Mouse (Mus musculus): ENCODE results near the gene Ncs1. TPM values are rescaled to one million over a fixed set of nuclear protein-coding genes. Genes with fewer than 3 reads are reported as not detected.

The Ncs1 gene
- polyA plus RNA-seq, 1 experiment from 2014 or later: 95.5 TPM

- Histone ChIP-seq H3K27me3 (ENCODE audit: control insufficient read depth, insufficient read depth, low read length) (no peaks in the 10 kb centered on the region), H3K4me3 (ENCODE audit: low read depth, low read length) (no peak overlapping the region), H3K27ac (ENCODE audit: low read depth, low read length) (no peak overlapping the region), H3K9ac (ENCODE audit: low read length) (no peak overlapping the region), H3K4me2 (ENCODE audit: low read depth) (no peak overlapping the region), H3K4me1 (ENCODE audit: control insufficient read depth, insufficient read depth, low read length) (peaks cover 48% of the 10 kb centered on the region), H3K36me3 (ENCODE audit: control insufficient read depth, insufficient read depth, low read length) (no peaks in the 10 kb centered on the region), H3K9me3 (ENCODE audit: control insufficient read depth, low read length) (no peaks in the 10 kb centered on the region)
- 89% methylated on average over 8 of the region's 8 CpGs for WGBS
- ATAC-seq (ENCODE audit: insufficient read depth, low FRiP score, low TSS enrichment): no peak
- no peak for DNase-seq (ENCODE audit: low spot score)
These were observed 14.9 kb downstream of the Ncs1 start for GRCm38 (mm10) chr2:31260549-31260948.

- Histone ChIP-seq H3K4me2 (ENCODE audit: low read depth) (no peak overlapping the region), H3K27ac (ENCODE audit: low read depth, low read length) (no peak overlapping the region), H3K4me1 (ENCODE audit: control insufficient read depth, insufficient read depth, low read length) (peaks cover 35% of the 10 kb centered on the region), H3K9me3 (ENCODE audit: control insufficient read depth, low read length) (no peaks in the 10 kb centered on the region), H3K36me3 (ENCODE audit: control insufficient read depth, insufficient read depth, low read length) (no peaks in the 10 kb centered on the region), H3K9ac (ENCODE audit: low read length) (no peak overlapping the region), H3K4me3 (ENCODE audit: low read depth, low read length) (no peak overlapping the region), H3K27me3 (ENCODE audit: control insufficient read depth, insufficient read depth, low read length) (no peaks in the 10 kb centered on the region)
- 66% methylated on average over 8 of the region's 8 CpGs for WGBS
- ATAC-seq (ENCODE audit: insufficient read depth, low FRiP score, low TSS enrichment) (no peak), DNase-seq (ENCODE audit: low spot score) (no peak)
These were observed 17.4 kb downstream of the Ncs1 start for GRCm38 (mm10) chr2:31263039-31263461.

GRCm38 (mm10) chr2:31263746-31264378, 18.2 kb downstream of the Ncs1 start:
- no peaks in the 10 kb centered on the region for H3K9me3 ChIP-seq (ENCODE audit: control insufficient read depth, low read length)
- no peak for DNase-seq (ENCODE audit: low spot score)
- H3K9ac ChIP-seq (ENCODE audit: low read length): no peak overlapping the region
- H3K27me3 ChIP-seq (ENCODE audit: control insufficient read depth, insufficient read depth, low read length): no peaks in the 10 kb centered on the region
- no peak overlapping the region for H3K4me3 ChIP-seq (ENCODE audit: low read depth, low read length)
- H3K4me1 ChIP-seq (ENCODE audit: control insufficient read depth, insufficient read depth, low read length): peaks cover 37% of the 10 kb centered on the region
- no peak overlapping the region for H3K4me2 ChIP-seq (ENCODE audit: low read depth)
- WGBS: 61% methylated on average over 10 of the region's 10 CpGs
- H3K36me3 ChIP-seq (ENCODE audit: control insufficient read depth, insufficient read depth, low read length): no peaks in the 10 kb centered on the region
- H3K27ac ChIP-seq (ENCODE audit: low read depth, low read length): peak overlapping the region; percentile 44; the same call in 1 of the 2 replicates
- ATAC-seq (ENCODE audit: insufficient read depth, low FRiP score, low TSS enrichment): no peak

DNA sequence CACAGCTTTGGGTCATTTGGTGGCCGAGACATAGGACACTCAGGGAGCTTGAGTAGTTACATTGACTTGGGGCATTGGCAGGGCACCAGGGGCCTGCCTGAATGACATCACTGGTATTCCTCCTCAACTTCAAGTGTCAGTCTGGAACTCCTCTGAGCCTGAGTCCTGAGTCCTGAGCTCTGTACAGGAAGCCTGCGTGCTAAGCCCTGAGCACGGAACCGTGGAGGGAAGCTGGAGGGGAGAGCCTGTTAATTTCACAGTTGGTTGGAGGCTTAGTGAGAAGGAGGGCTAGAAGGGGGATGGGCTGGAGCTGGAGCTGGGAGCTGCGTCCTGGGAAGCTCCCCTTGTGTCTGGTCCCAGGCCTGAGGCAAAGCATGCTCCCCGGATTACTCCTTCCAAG, 21.8 kb downstream of the Ncs1 start:
- H3K9ac ChIP-seq (ENCODE audit: low read length): no peak overlapping the region
- DNase-seq (ENCODE audit: low spot score) (peak; percentile 41), ATAC-seq (ENCODE audit: insufficient read depth, low FRiP score, low TSS enrichment) (peak; percentile 27; the same call in 1 of the 2 replicates)
- no peaks in the 10 kb centered on the region for H3K36me3 ChIP-seq (ENCODE audit: control insufficient read depth, insufficient read depth, low read length)
- 44% methylated on average over 6 of the region's 6 CpGs for WGBS
- H3K4me3 ChIP-seq (ENCODE audit: low read depth, low read length): no peak overlapping the region
- H3K27ac ChIP-seq (ENCODE audit: low read depth, low read length): peak overlapping the region; percentile 20; the same call in 1 of the 2 replicates
- H3K27me3 ChIP-seq (ENCODE audit: control insufficient read depth, insufficient read depth, low read length): no peaks in the 10 kb centered on the region
- H3K4me2 ChIP-seq (ENCODE audit: low read depth): no peak overlapping the region
- peaks cover 35% of the 10 kb centered on the region for H3K4me1 ChIP-seq (ENCODE audit: control insufficient read depth, insufficient read depth, low read length)
- H3K9me3 ChIP-seq (ENCODE audit: control insufficient read depth, low read length): no peaks in the 10 kb centered on the region

DNA sequence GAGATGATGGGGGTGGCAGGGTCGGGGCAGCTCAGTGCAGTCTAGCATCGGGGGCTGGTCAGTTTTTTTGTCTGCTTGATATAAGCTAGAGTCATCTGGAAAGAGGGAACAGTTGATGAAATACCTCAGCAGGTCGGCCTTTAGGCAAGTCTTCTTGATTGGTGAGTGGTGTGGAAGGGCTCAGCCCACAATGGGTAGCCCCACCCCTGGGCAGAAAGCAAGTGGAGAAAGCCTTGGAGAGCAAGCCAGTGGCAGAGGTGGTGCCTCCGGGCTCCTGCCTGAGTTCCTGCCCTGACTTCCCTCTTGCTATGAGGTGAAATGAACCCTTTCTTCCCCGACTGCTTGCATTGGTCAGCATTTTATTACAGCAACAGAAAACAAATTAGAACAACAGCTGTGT, 23.0 kb downstream of the Ncs1 start:
- Histone ChIP-seq H3K4me1 (ENCODE audit: control insufficient read depth, insufficient read depth, low read length) (peaks cover 29% of the 10 kb centered on the region), H3K27ac (ENCODE audit: low read depth, low read length) (no peak overlapping the region), H3K9me3 (ENCODE audit: control insufficient read depth, low read length) (no peaks in the 10 kb centered on the region), H3K9ac (ENCODE audit: low read length) (no peak overlapping the region; the same call in 1 of the 2 replicates), H3K4me3 (ENCODE audit: low read depth, low read length) (no peak overlapping the region), H3K4me2 (ENCODE audit: low read depth) (no peak overlapping the region), H3K27me3 (ENCODE audit: control insufficient read depth, insufficient read depth, low read length) (no peaks in the 10 kb centered on the region), H3K36me3 (ENCODE audit: control insufficient read depth, insufficient read depth, low read length) (no peaks in the 10 kb centered on the region)
- WGBS: 44% methylated on average over 5 of the region's 5 CpGs
- DNase-seq (ENCODE audit: low spot score) (no peak), ATAC-seq (ENCODE audit: insufficient read depth, low FRiP score, low TSS enrichment) (no peak)

GRCm38 (mm10) chr2:31269188-31269587, 23.6 kb downstream of the Ncs1 start:
- H3K9me3 ChIP-seq (ENCODE audit: control insufficient read depth, low read length): no peaks in the 10 kb centered on the region
- no peak for ATAC-seq (ENCODE audit: insufficient read depth, low FRiP score, low TSS enrichment)
- 90% methylated on average over 6 of the region's 6 CpGs for WGBS

DNA sequence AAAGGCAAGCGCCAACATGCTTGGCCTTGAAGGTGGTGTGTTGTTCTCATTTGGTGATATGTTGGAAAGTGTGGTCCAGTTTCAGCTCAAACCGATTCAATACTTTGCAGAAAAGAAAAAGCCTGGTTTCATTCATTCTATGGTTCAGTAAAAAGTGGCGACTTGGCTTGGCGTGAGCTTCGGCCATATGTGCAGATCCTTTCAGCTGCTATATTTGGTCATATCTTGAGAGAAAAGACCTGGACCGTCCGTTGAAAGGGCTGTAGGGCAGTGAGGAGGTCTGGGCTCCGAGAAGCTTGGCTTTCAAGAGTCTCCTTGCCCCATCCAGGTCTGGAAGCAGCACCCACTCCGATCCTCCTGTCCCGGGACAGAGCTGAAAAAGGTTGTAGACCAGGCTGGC, 24.2 kb downstream of the Ncs1 start:
- Histone ChIP-seq H3K9me3 (ENCODE audit: control insufficient read depth, low read length) (no peaks in the 10 kb centered on the region), H3K4me1 (ENCODE audit: control insufficient read depth, insufficient read depth, low read length) (peaks cover 19% of the 10 kb centered on the region), H3K36me3 (ENCODE audit: control insufficient read depth, insufficient read depth, low read length) (no peaks in the 10 kb centered on the region), H3K27me3 (ENCODE audit: control insufficient read depth, insufficient read depth, low read length) (no peaks in the 10 kb centered on the region), H3K4me3 (ENCODE audit: low read depth, low read length) (no peak overlapping the region), H3K9ac (ENCODE audit: low read length) (no peak overlapping the region), H3K27ac (ENCODE audit: low read depth, low read length) (no peak overlapping the region), H3K4me2 (ENCODE audit: low read depth) (no peak overlapping the region)
- 94% methylated on average over 10 of the region's 10 CpGs for WGBS
- ATAC-seq (ENCODE audit: insufficient read depth, low FRiP score, low TSS enrichment) (no peak), DNase-seq (ENCODE audit: low spot score) (no peak)

More at GRCm38 (mm10) chr2:31269188-31269587, 23.6 kb downstream of the Ncs1 start:
- H3K4me3 ChIP-seq (ENCODE audit: low read depth, low read length): no peak overlapping the region
- no peak overlapping the region for H3K27ac ChIP-seq (ENCODE audit: low read depth, low read length)
- no peak overlapping the region; the same call in 1 of the 2 replicates for H3K9ac ChIP-seq (ENCODE audit: low read length)
- peaks cover 23% of the 10 kb centered on the region for H3K4me1 ChIP-seq (ENCODE audit: control insufficient read depth, insufficient read depth, low read length)
- H3K27me3 ChIP-seq (ENCODE audit: control insufficient read depth, insufficient read depth, low read length): no peaks in the 10 kb centered on the region
- DNase-seq (ENCODE audit: low spot score): no peak
- H3K4me2 ChIP-seq (ENCODE audit: low read depth): no peak overlapping the region
- no peaks in the 10 kb centered on the region for H3K36me3 ChIP-seq (ENCODE audit: control insufficient read depth, insufficient read depth, low read length)

- H3K27me3 ChIP-seq (ENCODE audit: control insufficient read depth, insufficient read depth, low read length): no peaks in the 10 kb centered on the region
- DNase-seq (ENCODE audit: low spot score): no peak
- no peak overlapping the region for H3K4me3 ChIP-seq (ENCODE audit: low read depth, low read length)
- no peak overlapping the region for H3K9ac ChIP-seq (ENCODE audit: low read length)
- H3K4me1 ChIP-seq (ENCODE audit: control insufficient read depth, insufficient read depth, low read length): peaks cover 15% of the 10 kb centered on the region
- H3K4me2 ChIP-seq (ENCODE audit: low read depth): no peak overlapping the region
- 96% methylated on average over 8 of the region's 8 CpGs for WGBS
- ATAC-seq (ENCODE audit: insufficient read depth, low FRiP score, low TSS enrichment): no peak
- no peak overlapping the region for H3K27ac ChIP-seq (ENCODE audit: low read depth, low read length)
- H3K9me3 ChIP-seq (ENCODE audit: control insufficient read depth, low read length): no peaks in the 10 kb centered on the region
- no peaks in the 10 kb centered on the region for H3K36me3 ChIP-seq (ENCODE audit: control insufficient read depth, insufficient read depth, low read length)
These were observed 24.8 kb downstream of the Ncs1 start for GRCm38 (mm10) chr2:31270470-31270869.

- DNase-seq (ENCODE audit: low spot score) (no peak), ATAC-seq (ENCODE audit: insufficient read depth, low FRiP score, low TSS enrichment) (no peak)
- peaks cover 15% of the 10 kb centered on the region for H3K4me1 ChIP-seq (ENCODE audit: control insufficient read depth, insufficient read depth, low read length)
- H3K27me3 ChIP-seq (ENCODE audit: control insufficient read depth, insufficient read depth, low read length): no peaks in the 10 kb centered on the region
- no peak overlapping the region for H3K9ac ChIP-seq (ENCODE audit: low read length)
- no peak overlapping the region for H3K4me2 ChIP-seq (ENCODE audit: low read depth)
- no peak overlapping the region for H3K4me3 ChIP-seq (ENCODE audit: low read depth, low read length)
- H3K27ac ChIP-seq (ENCODE audit: low read depth, low read length): no peak overlapping the region
- H3K9me3 ChIP-seq (ENCODE audit: control insufficient read depth, low read length): no peaks in the 10 kb centered on the region
- 84% methylated on average over 1 of the region's 1 CpGs for WGBS
- H3K36me3 ChIP-seq (ENCODE audit: control insufficient read depth, insufficient read depth, low read length): no peaks in the 10 kb centered on the region
These were observed 25.4 kb downstream of the Ncs1 start for GRCm38 (mm10) chr2:31271071-31271470.
